Mouse (Mus musculus) layer of hippocampus, adult 2 months (tissue): Measurements from ENCODE around the gene Asb10. TPM values are rescaled to one million over a fixed set of nuclear protein-coding genes. Genes with fewer than 3 reads are reported as not detected.
"Not testable (repeated sequence)": the region's sequence is repeated elsewhere in the genome, so short reads cannot be mapped to it uniquely, and the experiment has no call there.

ENCODE experiments used
- DNase-seq, 2 experiments: peaks; one replicate each; pipeline ENCODE4 v3.0.0; 2022; ENCODE audit warnings: low spot score in 2 of 2
- H3K27ac ChIP-seq: fragments of 200-600 bp; 2 replicates; pipeline ENCODE4 v1.8.1; 2022
- H3K4me3 ChIP-seq: fragments of 200-600 bp; 2 replicates; pipeline ENCODE4 v1.8.1; 2022; ENCODE audit warnings: mild to moderate bottlenecking
- CTCF ChIP-seq: fragments of 200-600 bp; conservative IDR thresholded peaks from 2 replicates; pipeline ENCODE4 v1.8.1; 2022; ENCODE audit warnings: antibody characterized with exemption, mild to moderate bottlenecking, moderate library complexity
- long read RNA-seq, 2 experiments: library from polyadenylated mRNA; stranded (forward); transcript quantifications; one replicate each; pipeline ENCODE4 v2.0.0; 2021; ENCODE audit warnings: borderline mapping rate in 2 of 2
- total RNA-seq, 2 experiments: library from RNA; stranded (reverse); gene quantifications; 2 replicates each; pipeline ENCODE4 v1.2.3; 2021

Asb10 gene
- total RNA-seq, result under 1 TPM in 1 of 2 experiments, not detected in 1; 0.31 TPM
- long read RNA-seq, experiment 1, result 0 reads
- long read RNA-seq, experiment 2, result 0 reads

- Histone ChIP-seq H3K27ac (no peak within 1 kb of the TSS), H3K4me3 (no peak within 1 kb of the TSS)
- DNase-seq, result peak in 1 of 2 experiments; percentile 30
- TF ChIP-seq CTCF, result no peak
Measured at GRCm38 (mm10) chr5:24540387-24541143, at the start of gene Asb10. TSS of gene Asb10 (minus strand) at chr5:24540978.

- H3K27ac ChIP-seq, result no peak overlapping the region
- no peak overlapping the region for H3K4me3 ChIP-seq
- no peak for TF ChIP-seq CTCF
- no peak for DNase-seq
Measured at GRCm38 (mm10) chr5:24589511-24590500, 49.0 kb upstream of the Asb10 start.

GRCm38 (mm10) chr5:24587200-24587577 is 46.4 kb upstream of the Asb10 start:
- TF ChIP-seq CTCF, result no peak
- Histone ChIP-seq H3K4me3 (peak overlapping the region; percentile 76), H3K27ac (peak overlapping the region; percentile 97)
- DNase-seq, result no peak

- 0 out of 2 replicates have a peak, but pooled peaks have one; percentile 13 for TF ChIP-seq CTCF
- Histone ChIP-seq H3K4me3 (peak within 1 kb of the TSS; percentile 76), H3K27ac (peak within 1 kb of the TSS; percentile 97)
- peak; percentile 82 to 88 for DNase-seq
Measured at GRCm38 (mm10) chr5:24586547-24587199, 45.9 kb upstream of the Asb10 start, which contains the start of gene Chpf2. TSS of gene Chpf2 (plus strand) at chr5:24586741.

- H3K4me3 ChIP-seq, result peak overlapping the region; percentile 76
- DNase-seq, result no peak
- no peak for TF ChIP-seq CTCF
- peak overlapping the region; percentile 97 for H3K27ac ChIP-seq
Measured at GRCm38 (mm10) chr5:24586106-24586505, 45.3 kb upstream of the Asb10 start.

GRCm38 (mm10) chr5:24578109-24578963 is 37.6 kb upstream of the Asb10 start:
- Histone ChIP-seq H3K4me3 (peak overlapping the region; percentile 57), H3K27ac (peak overlapping the region; percentile 85)
- no peak for DNase-seq
- TF ChIP-seq CTCF, result 0 out of 2 replicates have a peak, but pooled peaks have one; percentile 29

- peak; percentile 100 for DNase-seq
- TF ChIP-seq CTCF, result peak; percentile 27; the same call in 1 of the 2 replicates
- peak within 1 kb of the TSS; percentile 87 for H3K4me3 ChIP-seq
- H3K27ac ChIP-seq, result peak within 1 kb of the TSS; percentile 88
Measured at GRCm38 (mm10) chr5:24577183-24577929, 36.6 kb upstream of the Asb10 start, which contains the start of gene Abcf2. TSS of gene Abcf2 (minus strand) at chr5:24577467.

- Histone ChIP-seq H3K27ac (peak overlapping the region; percentile 88), H3K4me3 (peak overlapping the region; percentile 87)
- DNase-seq, result no peak
- TF ChIP-seq CTCF, result no peak
Measured at GRCm38 (mm10) chr5:24576801-24577182, 36.0 kb upstream of the Asb10 start.

GRCm38 (mm10) chr5:24575948-24576347 is 35.2 kb upstream of the Asb10 start:
- no peak overlapping the region for H3K27ac ChIP-seq
- no peak for TF ChIP-seq CTCF
- no peak overlapping the region; the same call in 1 of the 2 replicates for H3K4me3 ChIP-seq
- DNase-seq, result no peak

GRCm38 (mm10) chr5:24556709-24557108 is 15.9 kb upstream of the Asb10 start, which contains the start of gene 4931409K22Rik:
TSS of gene 4931409K22Rik (minus strand) at chr5:24556809.
- DNase-seq, result no peak
- no peak within 1 kb of the TSS for H3K27ac ChIP-seq
- TF ChIP-seq CTCF, result no peak
- H3K4me3 ChIP-seq, result no peak within 1 kb of the TSS

- DNase-seq, H3K27ac ChIP-seq, H3K4me3 ChIP-seq: not testable (repeated sequence)
Measured at GRCm38 (mm10) chr5:24555335-24555734, 14.6 kb upstream of the Asb10 start.
